Mouse (Mus musculus): ENCODE data around the gene Hnrnpul2.

GRCm38 (mm10) chr19:8837251-8837791 lies 17.5 kb downstream of the Hnrnpul2 start, which contains the start of gene Bscl2:
- peak; percentile 29 for TF ChIP-seq CTCF (IDR thresholded peaks at IDR 0.05; ENCODE audit: low read depth, low read length)
- TF ChIP-seq EP300 (IDR thresholded peaks at IDR 0.05; ENCODE audit: insufficient read depth, low read depth, low read length) = peak; percentile 28; the same call in 1 of the 2 replicates
- no peak for TF ChIP-seq POLR2A (IDR thresholded peaks at IDR 0.05; ENCODE audit: insufficient read depth, low read length)

All from ES-Bruce4 (cell line).